ENCODE assay signal across 10 mouse cellular contexts in genomic region chr8:126132076-126132475, GRCm38 (mm10).
DNase-seq lines count a peak whose midpoint lies in the region.
"Had no signal": no experiment of that assay in that cellular context is flagged by ENCODE, and none has a peak within 500 bp of the region (broad histone marks: within the 10 kb centered on the region; RNA-seq: fewer than 3 reads in every experiment).

No protein-coding gene starts in this region.

- peak; percentile 21 for DNase-seq in gastrocnemius, adult 18-20 months (ENCODE audit: low spot score)
- DNase-seq in gastrocnemius, postnatal 10 days = no peak
- peak; percentile 2 for DNase-seq in lung, postnatal 14 days
- no peak for DNase-seq in lung, adult 18-20 months
- peak; percentile 57 for DNase-seq in kidney, adult 9 months
- DNase-seq in c-Kit-positive CD71-positive TER-119-positive erythroid progenitor cells, embryonic 14.5 days (ENCODE audit: low spot score) = no peak
- no peak for DNase-seq in cerebellum, adult 18-20 months
- no peak for DNase-seq in thymus, postnatal 10 days (ENCODE audit: low spot score in 2 of 2)
- DNase-seq: cerebellum, postnatal 10 days; embryo, embryonic 11 days had no signal

Comparison
In these comparisons a context has a peak if more than half of its experiments do, and no peak if none do; other contexts are left out.
1. DNase-seq: peak in gastrocnemius, adult 18-20 months (single experiment), lung, postnatal 14 days (single experiment) and kidney, adult 9 months (single experiment); none in gastrocnemius, postnatal 10 days (single experiment), lung, adult 18-20 months (0 of 2), c-Kit-positive CD71-positive TER-119-positive erythroid progenitor cells, embryonic 14.5 days (single experiment), cerebellum, adult 18-20 months (0 of 2) and thymus, postnatal 10 days (0 of 2).